19 mouse cellular contexts compared by ENCODE assay signal in genomic region chr8:83971121-83971520, GRCm38 (mm10). TPM values are rescaled to one million over a fixed set of nuclear protein-coding genes. Genes with fewer than 3 reads are reported as not detected.
DNase-seq lines count a peak whose midpoint lies in the region; ATAC-seq and TF ChIP-seq lines count a peak whose summit lies in the region.
"Had no signal": no experiment of that assay in that cellular context is flagged by ENCODE, and none has a peak within 500 bp of the region (broad histone marks: within the 10 kb centered on the region; RNA-seq: fewer than 3 reads in every experiment).

No protein-coding gene starts in this region.

- intact Hi-C loops in left cerebral cortex, postnatal 25 days (cut with DNase I): no loop called here

- no peak overlapping the region for H3K4me2 ChIP-seq in hindbrain, embryonic 14.5 days (replicated peaks)
- peak overlapping the region; percentile 99 for H3K4me2 ChIP-seq in liver, embryonic 15.5 days

- no peak for DNase-seq in hindbrain, embryonic 10.5 days (ENCODE audit: low spot score)
- DNase-seq in hindbrain, embryonic 14.5 days (ENCODE audit: low spot score): no peak
- no peak for DNase-seq in testis, postnatal 10 days (ENCODE audit: low spot score)
- no peak for DNase-seq in ovary, postnatal 36 days (ENCODE audit: low spot score)
- DNase-seq in left cerebral cortex, postnatal 25 days (ENCODE audit: low spot score in 2 of 2): no peak
- DNase-seq: cerebellum, adult 9-10 months; gastrocnemius, postnatal 25 days; heart, adult 2 months; heart, postnatal 36 days; kidney, postnatal 36 days; lung, postnatal 36 days; thymus, postnatal 25 days had no signal

- no peak for ATAC-seq in hindbrain, embryonic 14.5 days (ENCODE audit: low FRiP score)
- no peak for ATAC-seq in liver, embryonic 15.5 days (ENCODE audit: insufficient read depth)
- ATAC-seq: forebrain, embryonic 16.5 days; hindbrain, postnatal 0 days; intestine, embryonic 16.5 days had no signal

- H3K36me3 ChIP-seq in hindbrain, embryonic 10.5 days: peaks cover 47% of the 10 kb centered on the region
- no peaks in the 10 kb centered on the region for H3K36me3 ChIP-seq in hindbrain, embryonic 14.5 days (replicated peaks; ENCODE audit: control insufficient read depth, insufficient read depth)
- H3K36me3 ChIP-seq in testis, adult 2 months (ENCODE audit: control insufficient read depth, insufficient read depth, low read length): no peaks in the 10 kb centered on the region; the same call in 1 of the 2 replicates
- H3K36me3 ChIP-seq in liver, embryonic 15.5 days (replicated peaks): peaks cover 58% of the 10 kb centered on the region

- no peaks in the 10 kb centered on the region for H3K27me3 ChIP-seq in hindbrain, embryonic 10.5 days (ENCODE audit: insufficient read depth, poor library complexity, severe bottlenecking)
- no peaks in the 10 kb centered on the region for H3K27me3 ChIP-seq in hindbrain, embryonic 14.5 days (ENCODE audit: control insufficient read depth, insufficient read depth, low read length)
- no peaks in the 10 kb centered on the region for H3K27me3 ChIP-seq in testis, adult 2 months (ENCODE audit: control insufficient read depth, insufficient read depth, low read length)
- H3K27me3 ChIP-seq in liver, embryonic 15.5 days: no peaks in the 10 kb centered on the region
- H3K27me3 ChIP-seq: limb, embryonic 13.5 days; lung, embryonic 15.5 days had no signal

- 91% methylated on average over 4 of the region's 4 CpGs for WGBS in hindbrain, embryonic 10.5 days
- 92% methylated on average over 4 of the region's 4 CpGs for WGBS in hindbrain, embryonic 14.5 days
- WGBS in liver, embryonic 15.5 days (ENCODE audit: insufficient replicate concordance): 83% methylated on average over 4 of the region's 4 CpGs

- no peak for TF ChIP-seq POLR2A in testis, adult 2 months (IDR thresholded peaks at IDR 0.05; ENCODE audit: control insufficient read depth, low read depth, low read length)

- H3K4me1 ChIP-seq in hindbrain, embryonic 10.5 days (replicated peaks): peaks cover 33% of the 10 kb centered on the region
- peaks cover 17% of the 10 kb centered on the region for H3K4me1 ChIP-seq in hindbrain, embryonic 14.5 days (replicated peaks; ENCODE audit: control insufficient read depth, insufficient read depth, low read length)
- H3K4me1 ChIP-seq in testis, adult 2 months (ENCODE audit: control insufficient read depth, insufficient read depth, low read length): peaks cover 12% of the 10 kb centered on the region
- H3K4me1 ChIP-seq in liver, embryonic 15.5 days (replicated peaks): peaks cover 40% of the 10 kb centered on the region

- no peaks in the 10 kb centered on the region for H3K9me3 ChIP-seq in hindbrain, embryonic 10.5 days
- H3K9me3 ChIP-seq in hindbrain, embryonic 14.5 days (ENCODE audit: control insufficient read depth, low read length): no peaks in the 10 kb centered on the region
- no peaks in the 10 kb centered on the region for H3K9me3 ChIP-seq in liver, embryonic 15.5 days (replicated peaks)
- H3K9me3 ChIP-seq: limb, embryonic 13.5 days; lung, embryonic 15.5 days had no signal

- no peak overlapping the region for H3K9ac ChIP-seq in hindbrain, embryonic 14.5 days
- no peak overlapping the region for H3K9ac ChIP-seq in liver, embryonic 15.5 days
- H3K9ac ChIP-seq: limb, embryonic 13.5 days had no signal

- peak overlapping the region; percentile 96; the same call in 1 of the 2 replicates for H3K4me3 ChIP-seq in hindbrain, embryonic 10.5 days
- H3K4me3 ChIP-seq in hindbrain, embryonic 14.5 days (replicated peaks; ENCODE audit: low read length): no peak overlapping the region
- H3K4me3 ChIP-seq in testis, adult 2 months (ENCODE audit: control insufficient read depth, low read depth, low read length): no peak overlapping the region
- no peak overlapping the region for H3K4me3 ChIP-seq in liver, embryonic 15.5 days (replicated peaks)
- H3K4me3 ChIP-seq: heart, adult 2 months had no signal

- TF ChIP-seq CTCF in testis, adult 2 months (IDR thresholded peaks at IDR 0.05; ENCODE audit: control insufficient read depth, insufficient read depth, insufficient replicate concordance, low read depth, low read length): no peak

- no peak overlapping the region for H3K27ac ChIP-seq in hindbrain, embryonic 10.5 days
- H3K27ac ChIP-seq in hindbrain, embryonic 14.5 days: no peak overlapping the region
- H3K27ac ChIP-seq in testis, adult 2 months (ENCODE audit: control insufficient read depth, insufficient read depth, low read depth, low read length): peak overlapping the region; percentile 58
- peak overlapping the region; percentile 78; the same call in 1 of the 2 replicates for H3K27ac ChIP-seq in liver, embryonic 15.5 days (replicated peaks)
- H3K27ac ChIP-seq: heart, adult 2 months; limb, embryonic 13.5 days; lung, embryonic 15.5 days had no signal

RNA-seq across cellular contexts. Expression of gene Prkaca, which starts 1.7 kb away (rescaled TPM):
- polyA plus RNA-seq in hindbrain, embryonic 10.5 days (2016; fragmentation: Nextera tagmentation; extraction: Ambion mirVana): 170 and 194 TPM in 2 replicates
- polyA plus RNA-seq in hindbrain, embryonic 14.5 days (2014; fragmentation: Nextera tagmentation; extraction: Ambion mirVana): 194 and 218 TPM in 2 replicates
- 101 and 103 TPM in 2 replicates for polyA plus RNA-seq in testis, adult 2 months (2012; rRNA removed)
- polyA plus RNA-seq in liver, embryonic 15.5 days (2015; fragmentation: Nextera tagmentation; extraction: Ambion mirVana): 51.2 and 51.5 TPM in 2 replicates
- total RNA-seq in left cerebral cortex, postnatal 25 days (2021): 100 to 1,000 TPM; 250 to 258 TPM

RNA-seq across cellular contexts. Expression of gene Asf1b, which starts 15.8 kb away (rescaled TPM):
- polyA plus RNA-seq in hindbrain, embryonic 10.5 days (2016; fragmentation: Nextera tagmentation; extraction: Ambion mirVana): 99.1 and 112 TPM in 2 replicates
- 10.5 and 10.7 TPM in 2 replicates for polyA plus RNA-seq in hindbrain, embryonic 14.5 days (2014; fragmentation: Nextera tagmentation; extraction: Ambion mirVana)
- 65.0 and 73.8 TPM in 2 replicates for polyA plus RNA-seq in testis, adult 2 months (2012; rRNA removed)
- 116 and 118 TPM in 2 replicates for polyA plus RNA-seq in liver, embryonic 15.5 days (2015; fragmentation: Nextera tagmentation; extraction: Ambion mirVana)
- total RNA-seq in left cerebral cortex, postnatal 25 days (2021): under 1 TPM; 0.60 to 0.73 TPM

RNA-seq across cellular contexts. Expression of gene Gm10644, which starts 16.1 kb away (rescaled TPM):
- 1.1 and 1.5 TPM in 2 replicates for polyA plus RNA-seq in hindbrain, embryonic 10.5 days (2016; fragmentation: Nextera tagmentation; extraction: Ambion mirVana)
- polyA plus RNA-seq in hindbrain, embryonic 14.5 days (2014; fragmentation: Nextera tagmentation; extraction: Ambion mirVana): 0.76 and 1.1 TPM in 2 replicates
- polyA plus RNA-seq in testis, adult 2 months (2012; rRNA removed): 14.9 and 15.2 TPM in 2 replicates
- 0.39 and 0.47 TPM in 2 replicates for polyA plus RNA-seq in liver, embryonic 15.5 days (2015; fragmentation: Nextera tagmentation; extraction: Ambion mirVana)
- total RNA-seq in left cerebral cortex, postnatal 25 days (2021): under 1 TPM; 0.32 to 0.41 TPM

RNA-seq across cellular contexts. Expression of gene Samd1, which starts 26.4 kb away (rescaled TPM):
- polyA plus RNA-seq in hindbrain, embryonic 10.5 days (2016; fragmentation: Nextera tagmentation; extraction: Ambion mirVana): 7.6 and 9.5 TPM in 2 replicates
- 11.1 and 11.3 TPM in 2 replicates for polyA plus RNA-seq in hindbrain, embryonic 14.5 days (2014; fragmentation: Nextera tagmentation; extraction: Ambion mirVana)
- polyA plus RNA-seq in testis, adult 2 months (2012; rRNA removed): 13.7 and 15.3 TPM in 2 replicates
- 5.8 and 6.9 TPM in 2 replicates for polyA plus RNA-seq in liver, embryonic 15.5 days (2015; fragmentation: Nextera tagmentation; extraction: Ambion mirVana)
- total RNA-seq in left cerebral cortex, postnatal 25 days (2021): 10 to 100 TPM; 40.7 to 46.8 TPM

RNA-seq across cellular contexts. Expression of gene 1700067K01Rik, which starts 30.2 kb away (rescaled TPM):
- 0.52 and 0.54 TPM in 2 replicates for polyA plus RNA-seq in hindbrain, embryonic 10.5 days (2016; fragmentation: Nextera tagmentation; extraction: Ambion mirVana)
- polyA plus RNA-seq in hindbrain, embryonic 14.5 days (2014; fragmentation: Nextera tagmentation; extraction: Ambion mirVana): 0.54 and 0.76 TPM in 2 replicates
- 38.1 and 43.2 TPM in 2 replicates for polyA plus RNA-seq in testis, adult 2 months (2012; rRNA removed)
- 0.58 and 0.61 TPM in 2 replicates for polyA plus RNA-seq in liver, embryonic 15.5 days (2015; fragmentation: Nextera tagmentation; extraction: Ambion mirVana)
- total RNA-seq in left cerebral cortex, postnatal 25 days (2021): under 1 TPM; 0.37 to 0.62 TPM
- total RNA-seq: heart, postnatal 36 days; hindbrain, postnatal 0 days had no signal

Comparison
In these comparisons a context has a peak if more than half of its experiments do, and no peak if none do; other contexts are left out.
1. H3K27ac ChIP-seq: peak in testis, adult 2 months (single experiment) and liver, embryonic 15.5 days (single experiment); none in hindbrain, embryonic 10.5 days (single experiment) and hindbrain, embryonic 14.5 days (single experiment).